Mouse (Mus musculus): ENCODE measurements at regions not wholly inside any gene's neighbourhood (a gene's known extent, or its start where the extent isn't known, plus 50 kb on each side); places are given as distances from the start of the nearest gene placed in this dataset.

- no peaks in the 10 kb centered on the region for H3K36me3 ChIP-seq (ENCODE audit: control insufficient read depth, insufficient read depth, low read length)
- H3K27me3 ChIP-seq (ENCODE audit: control insufficient read depth, insufficient read depth, low read length) = no peaks in the 10 kb centered on the region
- H3K9ac ChIP-seq (ENCODE audit: low read depth, low read length) = no peak overlapping the region
- no peaks in the 10 kb centered on the region for H3K4me1 ChIP-seq (ENCODE audit: control insufficient read depth, insufficient read depth, low read length)
- H3K79me2 ChIP-seq (ENCODE audit: control insufficient read depth, insufficient read depth, low read length) = no peaks in the 10 kb centered on the region
- H3K27ac ChIP-seq (replicated peaks; ENCODE audit: insufficient read depth, low read depth, low read length) = no peak overlapping the region
- no peak for TF ChIP-seq CTCF (IDR thresholded peaks at IDR 0.05; ENCODE audit: low read depth, low read length)
- TF ChIP-seq POLR2A (IDR thresholded peaks at IDR 0.05; ENCODE audit: extremely low read depth, insufficient read depth, low read length) = no peak
- no peak overlapping the region for H3K4me3 ChIP-seq (ENCODE audit: insufficient read depth, low read depth, low read length)
- DNase-seq (ENCODE audit: extremely low read depth, low read depth, low spot score) = no peak
- 91% methylated on average over 5 of the region's 5 CpGs for WGBS
Observed at GRCm38 (mm10) chr8:89855556-89855955, 492.6 kb downstream of the Tox3 start.

DNA sequence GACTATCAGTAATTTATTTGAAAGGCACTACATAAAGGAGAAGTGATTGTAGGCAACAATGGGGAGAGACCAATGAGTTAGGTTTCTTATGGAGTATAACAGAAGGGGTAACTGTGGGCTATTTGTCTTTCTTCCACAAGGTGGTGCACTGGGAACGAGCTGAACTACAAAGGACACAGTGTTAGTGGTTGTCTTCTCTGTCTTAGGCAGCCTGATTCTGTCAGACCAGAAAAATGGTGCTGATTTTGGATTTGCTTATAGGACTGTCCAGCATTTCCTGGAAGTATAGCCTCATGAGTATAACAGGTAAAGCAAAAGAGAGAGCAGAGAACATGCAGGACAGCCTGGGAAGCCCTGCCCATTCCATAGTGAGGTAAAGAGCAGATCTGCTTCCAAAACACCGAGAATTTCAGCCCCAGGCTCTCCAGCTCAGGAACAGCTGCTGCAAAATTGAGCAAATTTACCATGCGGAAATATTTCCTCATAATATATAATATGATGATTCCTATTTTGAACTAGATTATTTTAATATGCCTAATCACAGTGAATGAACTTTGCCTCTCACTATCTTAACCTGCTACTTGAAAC, 497.8 kb downstream of the Tox3 start:
- no peaks in the 10 kb centered on the region for H3K36me3 ChIP-seq (ENCODE audit: control insufficient read depth, insufficient read depth, low read length)
- WGBS = 45% methylated on average over 3 of the region's 3 CpGs
- no peak overlapping the region for H3K9ac ChIP-seq (ENCODE audit: low read depth, low read length)
- H3K79me2 ChIP-seq (ENCODE audit: control insufficient read depth, insufficient read depth, low read length) = no peaks in the 10 kb centered on the region
- H3K27ac ChIP-seq (replicated peaks; ENCODE audit: insufficient read depth, low read depth, low read length) = no peak overlapping the region
- H3K4me1 ChIP-seq (ENCODE audit: control insufficient read depth, insufficient read depth, low read length) = no peaks in the 10 kb centered on the region
- TF ChIP-seq POLR2A (IDR thresholded peaks at IDR 0.05; ENCODE audit: extremely low read depth, insufficient read depth, low read length) (no peak), CTCF (IDR thresholded peaks at IDR 0.05; ENCODE audit: low read depth, low read length) (no peak)
- H3K27me3 ChIP-seq (ENCODE audit: control insufficient read depth, insufficient read depth, low read length) = no peaks in the 10 kb centered on the region
- DNase-seq (ENCODE audit: extremely low read depth, low read depth, low spot score) = no peak
- no peak overlapping the region for H3K4me3 ChIP-seq (ENCODE audit: insufficient read depth, low read depth, low read length)

GRCm38 (mm10) chr8:89849416-89850208, 498.5 kb downstream of the Tox3 start:
- no peak overlapping the region for H3K4me3 ChIP-seq (ENCODE audit: insufficient read depth, low read depth, low read length)
- H3K9ac ChIP-seq (ENCODE audit: low read depth, low read length) = no peak overlapping the region
- H3K4me1 ChIP-seq (ENCODE audit: control insufficient read depth, insufficient read depth, low read length) = no peaks in the 10 kb centered on the region
- no peak overlapping the region for H3K27ac ChIP-seq (replicated peaks; ENCODE audit: insufficient read depth, low read depth, low read length)
- WGBS = 63% methylated on average over 7 of the region's 7 CpGs
- H3K36me3 ChIP-seq (ENCODE audit: control insufficient read depth, insufficient read depth, low read length) = no peaks in the 10 kb centered on the region
- no peak for DNase-seq (ENCODE audit: extremely low read depth, low read depth, low spot score)
- TF ChIP-seq CTCF (IDR thresholded peaks at IDR 0.05; ENCODE audit: low read depth, low read length) (no peak), POLR2A (IDR thresholded peaks at IDR 0.05; ENCODE audit: extremely low read depth, insufficient read depth, low read length) (no peak)
- H3K79me2 ChIP-seq (ENCODE audit: control insufficient read depth, insufficient read depth, low read length) = no peaks in the 10 kb centered on the region
- H3K27me3 ChIP-seq (ENCODE audit: control insufficient read depth, insufficient read depth, low read length) = no peaks in the 10 kb centered on the region

DNA sequence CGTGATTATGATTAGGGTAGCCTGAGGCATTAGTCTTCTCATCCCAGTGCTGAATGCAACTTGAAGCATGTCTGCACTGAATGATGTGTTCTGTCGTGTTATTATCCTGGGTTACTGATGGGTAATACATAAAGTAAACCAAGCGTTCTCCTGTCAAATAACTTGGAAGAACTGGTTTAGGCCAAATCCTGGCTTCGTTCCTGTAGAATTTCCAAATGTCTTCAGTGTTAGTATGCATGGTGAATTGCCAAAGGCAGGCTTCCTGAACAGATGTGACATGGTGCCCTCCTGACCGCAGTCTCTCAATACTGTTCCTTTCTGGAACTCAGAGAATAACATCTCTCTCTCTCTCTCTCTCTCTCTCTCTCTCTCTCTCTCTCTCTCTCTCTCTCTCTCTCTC, 509.6 kb downstream of the Tox3 start:
- no peaks in the 10 kb centered on the region for H3K79me2 ChIP-seq (ENCODE audit: control insufficient read depth, insufficient read depth, low read length)
- H3K27ac ChIP-seq (replicated peaks; ENCODE audit: insufficient read depth, low read depth, low read length) = no peak overlapping the region
- H3K4me1 ChIP-seq (ENCODE audit: control insufficient read depth, insufficient read depth, low read length) = no peaks in the 10 kb centered on the region
- WGBS = 85% methylated on average over 5 of the region's 5 CpGs
- H3K4me3 ChIP-seq (ENCODE audit: insufficient read depth, low read depth, low read length) = no peak overlapping the region
- H3K36me3 ChIP-seq (ENCODE audit: control insufficient read depth, insufficient read depth, low read length) = no peaks in the 10 kb centered on the region
- TF ChIP-seq POLR2A (IDR thresholded peaks at IDR 0.05; ENCODE audit: extremely low read depth, insufficient read depth, low read length) (no peak), CTCF (IDR thresholded peaks at IDR 0.05; ENCODE audit: low read depth, low read length) (no peak)
- no peak overlapping the region for H3K9ac ChIP-seq (ENCODE audit: low read depth, low read length)
- no peaks in the 10 kb centered on the region for H3K27me3 ChIP-seq (ENCODE audit: control insufficient read depth, insufficient read depth, low read length)
- DNase-seq (ENCODE audit: extremely low read depth, low read depth, low spot score) = no peak

DNA sequence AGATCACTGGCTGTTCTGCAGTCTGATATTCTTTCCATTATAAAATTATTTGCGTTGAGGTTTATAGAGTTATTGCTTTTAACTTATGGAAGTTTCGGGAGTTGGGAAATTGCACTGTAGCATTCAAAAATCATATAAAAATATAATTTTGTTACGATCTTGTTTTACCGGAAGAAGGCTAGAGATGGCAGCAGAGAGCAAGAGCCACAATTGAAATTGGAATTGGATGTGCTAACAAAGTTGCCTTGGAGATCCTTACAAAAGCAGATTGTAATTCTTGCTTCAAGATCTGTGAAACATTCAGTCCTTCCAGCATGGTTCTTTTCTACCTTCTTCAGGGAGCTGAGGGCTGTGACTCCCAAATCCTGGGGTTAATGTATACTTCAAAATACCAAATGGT, 514.4 kb downstream of the Tox3 start:
- no peak for TF ChIP-seq POLR2A (IDR thresholded peaks at IDR 0.05; ENCODE audit: extremely low read depth, insufficient read depth, low read length)
- TF ChIP-seq CTCF (IDR thresholded peaks at IDR 0.05; ENCODE audit: low read depth, low read length) = no peak
- 72% methylated on average over 4 of the region's 4 CpGs for WGBS
- Histone ChIP-seq H3K27me3 (ENCODE audit: control insufficient read depth, insufficient read depth, low read length) (no peaks in the 10 kb centered on the region), H3K36me3 (ENCODE audit: control insufficient read depth, insufficient read depth, low read length) (no peaks in the 10 kb centered on the region), H3K4me3 (ENCODE audit: insufficient read depth, low read depth, low read length) (no peak overlapping the region), H3K27ac (replicated peaks; ENCODE audit: insufficient read depth, low read depth, low read length) (no peak overlapping the region), H3K4me1 (ENCODE audit: control insufficient read depth, insufficient read depth, low read length) (0 out of 2 replicates have a peak, but pooled peaks cover 3% of the 10 kb centered on the region), H3K79me2 (ENCODE audit: control insufficient read depth, insufficient read depth, low read length) (no peaks in the 10 kb centered on the region), H3K9ac (ENCODE audit: low read depth, low read length) (no peak overlapping the region)
- DNase-seq (ENCODE audit: extremely low read depth, low read depth, low spot score) = no peak

DNA sequence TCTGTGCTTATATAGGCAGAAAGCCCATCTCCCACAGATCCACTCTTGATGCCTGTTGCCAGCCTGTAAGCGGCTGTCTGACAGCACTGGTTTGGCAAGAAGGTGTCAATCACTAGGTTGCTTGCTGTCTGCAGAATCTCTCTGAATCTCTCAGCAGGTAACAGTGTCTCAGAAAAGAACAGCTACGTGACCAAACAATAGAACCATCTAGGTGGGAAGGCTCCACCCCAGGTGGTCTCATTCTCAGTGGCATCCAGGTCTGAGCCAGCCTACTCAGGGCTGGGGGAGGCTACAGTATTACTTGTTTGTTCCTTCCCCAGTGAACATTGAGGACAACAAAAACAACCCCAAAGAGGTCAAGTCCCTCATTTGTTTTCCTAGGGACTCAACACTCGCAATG, 523.6 kb downstream of the Tox3 start:
- DNase-seq (ENCODE audit: extremely low read depth, low read depth, low spot score) = no peak
- WGBS = 23% methylated on average over 3 of the region's 3 CpGs
- Histone ChIP-seq H3K27me3 (ENCODE audit: control insufficient read depth, insufficient read depth, low read length) (no peaks in the 10 kb centered on the region), H3K27ac (replicated peaks; ENCODE audit: insufficient read depth, low read depth, low read length) (no peak overlapping the region), H3K4me3 (ENCODE audit: insufficient read depth, low read depth, low read length) (no peak overlapping the region), H3K36me3 (ENCODE audit: control insufficient read depth, insufficient read depth, low read length) (no peaks in the 10 kb centered on the region), H3K4me1 (ENCODE audit: control insufficient read depth, insufficient read depth, low read length) (0 out of 2 replicates have a peak, but pooled peaks cover 3% of the 10 kb centered on the region), H3K9ac (ENCODE audit: low read depth, low read length) (no peak overlapping the region), H3K79me2 (ENCODE audit: control insufficient read depth, insufficient read depth, low read length) (no peaks in the 10 kb centered on the region)
- TF ChIP-seq POLR2A (IDR thresholded peaks at IDR 0.05; ENCODE audit: extremely low read depth, insufficient read depth, low read length) (no peak), CTCF (IDR thresholded peaks at IDR 0.05; ENCODE audit: low read depth, low read length) (no peak)
